Mouse (Mus musculus): ENCODE data around the gene Ugcg. TPM values are rescaled to one million over a fixed set of nuclear protein-coding genes. Genes with fewer than 3 reads are reported as not detected.

The Ugcg gene
- polyA plus RNA-seq, 1 experiment = 47.0 TPM

DNA sequence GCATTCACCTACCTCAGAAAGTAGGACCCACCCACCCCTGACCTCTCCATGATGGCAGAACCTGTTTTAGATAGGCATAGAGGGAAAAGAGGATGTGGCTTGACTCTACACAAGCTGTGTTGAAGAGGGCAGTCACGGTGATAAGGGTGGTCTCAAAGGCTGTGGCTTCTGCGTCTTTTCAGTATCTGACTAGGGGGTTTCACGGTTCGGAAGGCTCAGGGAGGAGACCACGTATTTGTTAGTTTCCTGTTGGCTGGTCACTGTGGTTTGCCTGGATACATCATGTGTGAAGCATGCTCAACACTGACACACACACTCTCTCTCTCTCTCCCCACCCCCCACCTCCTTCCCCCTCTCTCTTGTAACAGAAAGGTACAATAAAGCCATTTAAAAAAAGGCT lies 76.1 kb downstream of the Ugcg start:
- peaks cover 35% of the 10 kb centered on the region for H3K4me1 ChIP-seq (replicated peaks; ENCODE audit: control insufficient read depth, insufficient read depth, low read length)
- peak overlapping the region; percentile 65 for H3K27ac ChIP-seq (ENCODE audit: control insufficient read depth, insufficient read depth, low read length)
- TF ChIP-seq POLR2A (IDR thresholded peaks at IDR 0.05; ENCODE audit: control insufficient read depth, extremely low read depth, insufficient read depth, low read length, poor library complexity) (no peak), CTCF (IDR thresholded peaks at IDR 0.05; ENCODE audit: borderline replicate concordance, control insufficient read depth, extremely low read depth, insufficient read depth, low read length, poor library complexity) (no peak)
- no peaks in the 10 kb centered on the region for H3K27me3 ChIP-seq (ENCODE audit: control insufficient read depth, insufficient read depth, low read length)
- H3K4me3 ChIP-seq (ENCODE audit: control insufficient read depth, insufficient read depth, low read length) = no peak overlapping the region
- 11% methylated on average over 5 of the region's 5 CpGs for WGBS
- H3K36me3 ChIP-seq (ENCODE audit: control insufficient read depth, insufficient read depth, low read length) = no peaks in the 10 kb centered on the region
- DNase-seq = no peak

DNA sequence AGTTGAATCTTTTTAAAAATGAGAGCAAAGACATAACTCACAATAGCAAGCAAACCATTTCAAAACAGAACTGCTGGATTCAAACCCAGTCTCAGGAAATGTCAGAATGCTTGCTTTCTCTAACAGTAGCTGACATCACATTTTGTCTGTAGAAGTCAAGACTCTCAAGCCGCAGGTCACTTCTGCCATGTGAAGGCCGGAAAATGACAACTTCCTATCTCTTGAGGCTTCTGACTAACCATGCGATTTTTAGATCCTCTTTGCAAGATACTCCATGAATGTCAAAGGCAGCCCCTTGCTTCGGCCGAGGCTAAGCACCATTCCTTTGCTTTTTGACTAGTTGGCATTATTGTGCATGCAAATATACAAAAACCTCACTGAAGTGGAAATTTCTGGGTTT lies 76.6 kb downstream of the Ugcg start:
- no peak for DNase-seq
- WGBS = 31% methylated on average over 5 of the region's 5 CpGs

More for the DNA sequence above, 76.6 kb downstream of the Ugcg start:
- H3K4me1 ChIP-seq (replicated peaks; ENCODE audit: control insufficient read depth, insufficient read depth, low read length) = peaks cover 32% of the 10 kb centered on the region
- no peaks in the 10 kb centered on the region for H3K36me3 ChIP-seq (ENCODE audit: control insufficient read depth, insufficient read depth, low read length)
- H3K27me3 ChIP-seq (ENCODE audit: control insufficient read depth, insufficient read depth, low read length) = no peaks in the 10 kb centered on the region
- no peak for TF ChIP-seq CTCF (IDR thresholded peaks at IDR 0.05; ENCODE audit: borderline replicate concordance, control insufficient read depth, extremely low read depth, insufficient read depth, low read length, poor library complexity)
- TF ChIP-seq POLR2A (IDR thresholded peaks at IDR 0.05; ENCODE audit: control insufficient read depth, extremely low read depth, insufficient read depth, low read length, poor library complexity) = no peak
- H3K4me3 ChIP-seq (ENCODE audit: control insufficient read depth, insufficient read depth, low read length) = no peak overlapping the region
- 0 out of 2 replicates have a peak overlapping the region, but pooled peaks have one; percentile 37 for H3K27ac ChIP-seq (ENCODE audit: control insufficient read depth, insufficient read depth, low read length)

Other genes with a start within 250 kb of the Ugcg start
- 0.04 TPM in 1 of 2 replicates, not detected in the other for gene Zkscan16, start 245.6 kb upstream of the Ugcg start, polyA plus RNA-seq (2012; rRNA removed)
- gene Ptgr1, start 202.1 kb upstream of the Ugcg start, polyA plus RNA-seq (2012; rRNA removed) = 3.0 and 3.4 TPM in 2 replicates
- 2.3 and 3.1 TPM in 2 replicates for gene Dnajc25, start 194.2 kb upstream of the Ugcg start, polyA plus RNA-seq (2012; rRNA removed)
- gene Gm20503, start 186.0 kb upstream of the Ugcg start, polyA plus RNA-seq (2012; rRNA removed) = not detected in 2 replicates
- gene Gng10, start 154.2 kb upstream of the Ugcg start, polyA plus RNA-seq (2012; rRNA removed) = 22.8 and 32.7 TPM in 2 replicates
- gene AI481877, start 50.3 kb upstream of the Ugcg start, polyA plus RNA-seq (2012; rRNA removed) = not detected in 2 replicates
- gene Susd1, start 249.4 kb downstream of the Ugcg start, polyA plus RNA-seq (2012; rRNA removed) = 21.6 and 22.0 TPM in 2 replicates

Data from thymus, adult 2 months (tissue).